Mouse (Mus musculus) frontal cortex, adult 2 months (tissue): ENCODE results near the gene Ddx49. TPM values are rescaled to one million over a fixed set of nuclear protein-coding genes. Genes with fewer than 3 reads are reported as not detected.

Experiments
- DNase-seq, 2 experiments: peaks; one replicate each; pipeline ENCODE4 v3.0.0; 2022; ENCODE audit warnings: low spot score in 1 of 2; ENCODE audit errors: extremely low spot score in 1 of 2
- polyA plus RNA-seq: library from polyadenylated mRNA; depleted of rRNA; stranded (reverse); fragments of >200 nt; gene quantifications from 2 replicates; pipeline ENCODE4 v1.2.3, GENCODE M21; 2012; rRNA removed

The Ddx49 gene
- 48.6 and 51.7 TPM in 2 replicates for polyA plus RNA-seq

DNA sequence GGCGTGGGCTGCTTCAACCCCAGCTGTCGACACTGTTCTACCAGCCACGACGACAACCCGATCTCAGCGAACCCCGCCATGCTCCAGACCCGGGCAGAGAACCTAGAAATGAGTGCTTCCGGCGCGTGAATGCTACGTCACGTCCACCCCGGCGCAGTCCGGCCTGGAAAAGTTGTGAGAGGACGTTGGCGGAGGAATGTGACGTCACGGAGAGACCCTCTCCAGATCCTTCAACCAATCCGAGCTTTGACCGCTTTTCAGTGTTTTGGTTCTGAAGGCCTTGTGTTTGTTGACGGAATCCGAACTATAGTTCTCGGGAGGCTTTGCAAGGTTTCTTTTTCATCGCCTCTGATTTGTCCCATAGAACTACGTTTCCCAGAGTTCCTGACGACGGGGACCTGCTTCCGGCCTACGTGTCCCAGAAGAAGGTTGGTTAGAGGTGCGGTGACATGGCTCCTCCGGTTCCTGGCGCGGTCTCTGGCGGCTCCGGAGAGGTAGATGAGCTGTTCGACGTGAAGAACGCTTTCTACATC, at the start of gene Ddx49, which contains the start of gene Cope:
TSS of gene Ddx49 (minus strand) at position 132 of the 533 bp plus-strand sequence.
TSS of gene Cope (plus strand) at position 161 of the 533 bp plus-strand sequence.
- DNase-seq, result peak; percentile 93 to 97

DNA sequence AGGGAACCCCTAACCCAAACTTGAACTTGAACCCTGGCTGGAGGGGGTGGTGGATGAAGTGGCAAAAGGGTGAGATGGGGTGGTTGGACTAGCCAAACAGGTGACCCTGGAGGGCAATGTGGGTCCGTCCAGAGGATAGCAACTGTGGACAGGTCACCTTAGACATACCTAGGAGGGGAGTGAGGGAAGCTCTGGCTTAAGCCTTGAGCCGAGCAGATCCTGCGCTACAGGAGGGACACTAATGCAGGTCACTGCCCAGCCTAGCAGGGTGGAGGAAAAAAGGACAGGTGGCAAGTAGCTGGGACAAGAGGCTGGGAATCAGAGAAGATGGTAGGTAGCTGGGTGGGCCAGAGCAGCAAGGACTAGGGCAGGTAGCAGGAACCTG, 49.7 kb upstream of the Ddx49 start:
- DNase-seq, result no peak

DNA sequence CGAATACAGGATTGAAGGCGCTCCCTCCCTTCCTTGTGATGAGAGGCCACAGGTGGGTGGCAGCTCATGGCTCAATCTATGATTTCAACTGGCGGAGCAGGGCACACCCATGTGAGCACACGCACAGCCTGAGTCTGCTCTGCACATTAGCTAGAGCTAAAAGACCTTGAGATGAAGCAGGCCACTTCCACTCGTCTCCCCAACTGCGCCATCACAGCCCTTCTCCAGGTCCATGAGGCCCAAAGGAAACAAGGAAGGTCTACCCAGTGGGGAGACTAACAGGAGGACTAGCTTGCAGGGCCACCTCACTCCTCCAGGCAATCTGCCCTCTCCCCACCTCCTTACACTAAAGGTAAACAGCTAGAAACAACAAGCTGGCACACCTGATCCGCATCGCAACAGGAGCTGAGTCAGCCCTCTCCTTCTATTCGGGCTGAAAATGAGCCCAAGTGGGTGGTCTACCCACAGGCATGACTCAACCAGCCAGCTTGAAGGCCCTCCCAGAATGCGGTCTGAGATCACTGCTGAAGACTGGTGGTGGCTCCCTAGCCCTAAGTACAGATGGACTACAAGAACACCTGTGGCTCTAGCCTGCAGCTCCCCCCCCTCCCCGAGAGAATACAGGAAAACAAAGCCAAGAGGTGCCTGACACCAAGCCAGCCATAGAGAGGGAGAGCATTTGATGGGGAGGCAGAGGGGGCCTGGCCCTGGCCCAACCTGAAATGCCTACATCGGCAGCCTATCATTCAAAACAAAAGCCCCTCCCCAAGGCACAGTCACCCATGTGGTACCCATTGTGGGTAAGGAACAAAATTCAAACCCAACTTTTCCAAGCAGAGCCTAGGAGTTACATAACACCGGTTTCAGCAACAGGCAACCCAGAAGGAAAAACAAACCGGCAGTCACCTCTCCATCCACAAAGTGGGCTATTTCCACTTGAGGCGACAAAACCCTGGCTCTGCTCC, 49.0 kb upstream of the Ddx49 start:
- peak in 1 of 2 experiments; percentile 49 for DNase-seq

DNA sequence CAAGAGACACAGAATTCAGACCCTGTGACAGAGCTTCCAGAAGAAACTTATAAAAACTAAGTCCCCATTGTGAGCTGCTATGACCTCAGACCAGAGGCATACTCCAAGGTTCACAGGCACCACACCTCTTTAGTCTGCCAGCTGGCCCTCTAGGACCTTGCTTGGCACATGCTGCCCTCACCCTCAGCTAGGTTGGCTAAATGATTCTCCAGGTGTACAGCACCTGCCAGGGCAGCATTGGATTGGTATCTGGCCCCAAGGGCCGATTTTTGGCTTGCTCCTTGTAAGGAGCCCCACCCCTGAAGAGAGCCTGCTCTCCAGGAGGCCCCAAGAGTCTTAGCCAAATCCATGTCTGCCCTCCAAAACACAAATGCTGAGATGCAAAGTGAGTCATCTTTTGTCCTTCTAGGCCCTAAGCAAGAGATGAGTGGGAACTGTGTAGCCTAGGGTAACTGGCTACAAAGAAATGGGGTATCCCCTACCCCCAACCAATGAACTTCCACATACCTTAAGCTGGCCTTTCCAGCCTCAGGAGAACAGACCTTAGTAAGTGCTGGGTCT, 45.7 kb upstream of the Ddx49 start:
- DNase-seq, result no peak

DNA sequence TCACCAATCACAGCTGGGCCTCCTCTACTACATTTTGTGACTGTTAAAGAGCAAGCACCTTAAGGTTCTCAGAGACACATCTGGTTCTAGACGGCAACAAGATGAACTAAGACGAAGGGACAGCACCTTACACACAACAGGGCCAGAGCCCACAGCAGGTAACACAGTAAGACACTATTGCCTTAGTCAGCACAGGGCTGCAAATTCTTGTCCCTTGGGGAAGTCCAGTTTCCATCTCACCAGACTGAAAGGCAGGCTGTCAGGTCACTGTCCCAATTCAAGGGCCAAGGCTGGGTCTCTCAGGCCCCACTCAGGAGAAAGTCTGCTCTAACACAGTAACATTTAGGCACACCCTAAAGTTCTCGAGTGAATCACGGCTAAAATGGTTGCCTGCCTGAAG, 45.2 kb upstream of the Ddx49 start:
- no peak for DNase-seq

DNA sequence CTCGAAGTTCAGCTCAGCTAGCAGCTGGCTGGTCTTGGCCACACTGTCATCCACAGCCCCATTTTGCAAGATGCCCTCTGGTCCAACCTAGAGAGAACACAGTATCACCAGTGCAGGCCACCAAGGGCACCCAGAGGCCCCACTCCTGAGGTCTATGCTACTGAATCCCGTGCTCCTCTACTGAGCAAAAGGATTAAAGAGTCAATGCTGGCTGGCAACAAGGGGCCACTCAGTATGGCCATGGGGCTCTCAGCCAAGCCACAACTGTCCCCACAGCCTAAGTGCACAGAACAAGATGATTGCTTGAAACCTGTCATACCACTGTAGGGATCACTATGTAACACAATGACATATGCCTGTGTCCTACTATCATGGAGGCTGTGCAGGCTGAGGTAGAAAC, 42.0 kb upstream of the Ddx49 start:
- no peak for DNase-seq

DNA sequence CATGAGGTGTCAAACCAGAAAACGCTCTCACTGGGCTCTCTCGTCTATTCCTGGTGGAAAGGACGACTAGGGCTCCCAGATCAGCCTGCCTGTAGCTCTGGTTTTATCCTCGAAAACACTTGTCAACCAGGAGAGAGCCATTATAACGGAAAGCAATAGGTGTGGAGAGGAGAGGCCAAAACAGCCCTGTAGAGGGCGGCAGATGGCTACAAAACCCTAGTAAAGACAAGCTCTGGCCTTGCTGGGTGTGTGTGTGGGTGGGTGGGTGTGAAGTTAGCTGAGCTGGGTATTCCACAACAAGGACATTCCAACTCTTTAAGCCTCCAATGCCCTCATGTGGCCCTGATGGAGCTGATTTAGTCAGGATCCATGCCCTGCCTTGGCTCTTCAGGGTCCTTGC, 41.4 kb upstream of the Ddx49 start:
- DNase-seq, result peak in 1 of 2 experiments; percentile 63

DNA sequence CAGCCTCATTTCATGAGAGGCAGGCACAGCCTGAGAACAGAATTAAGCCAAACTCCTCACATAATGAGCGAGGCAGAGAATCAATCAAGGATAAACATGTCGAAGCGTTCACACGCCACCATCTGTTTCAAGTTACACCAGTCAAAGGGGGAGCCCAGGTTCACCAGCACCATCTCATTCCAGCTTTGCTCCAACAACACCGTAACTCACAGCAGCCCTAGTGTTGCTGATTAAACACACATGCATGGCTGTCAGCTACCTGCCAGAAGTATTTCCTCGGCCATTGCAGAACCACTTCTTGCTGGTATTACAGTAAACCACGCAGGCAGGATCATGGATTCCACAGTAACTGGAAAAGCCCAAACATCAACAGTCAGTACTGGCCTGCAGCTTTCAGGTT, 40.8 kb upstream of the Ddx49 start:
- no peak for DNase-seq

DNA sequence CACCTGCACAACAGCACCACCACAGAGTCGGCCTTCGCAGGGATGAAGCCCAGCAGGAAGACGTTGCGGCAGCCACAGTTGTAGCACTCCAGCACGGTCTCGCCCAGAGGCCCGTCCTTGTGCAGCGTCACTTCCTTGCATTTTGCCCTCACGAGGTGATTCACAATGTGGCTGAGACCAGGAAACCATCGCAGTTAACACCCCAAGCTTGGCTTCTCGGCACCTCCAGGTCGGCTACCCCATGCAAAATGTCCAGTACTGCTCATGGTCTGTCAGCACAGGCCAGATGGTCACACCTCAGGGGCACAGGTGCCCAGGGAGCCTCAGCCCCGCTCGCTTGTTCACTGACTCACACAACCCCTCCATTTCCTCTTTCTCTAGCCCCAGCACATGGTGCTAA, 39.7 kb upstream of the Ddx49 start:
- no peak for DNase-seq

DNA sequence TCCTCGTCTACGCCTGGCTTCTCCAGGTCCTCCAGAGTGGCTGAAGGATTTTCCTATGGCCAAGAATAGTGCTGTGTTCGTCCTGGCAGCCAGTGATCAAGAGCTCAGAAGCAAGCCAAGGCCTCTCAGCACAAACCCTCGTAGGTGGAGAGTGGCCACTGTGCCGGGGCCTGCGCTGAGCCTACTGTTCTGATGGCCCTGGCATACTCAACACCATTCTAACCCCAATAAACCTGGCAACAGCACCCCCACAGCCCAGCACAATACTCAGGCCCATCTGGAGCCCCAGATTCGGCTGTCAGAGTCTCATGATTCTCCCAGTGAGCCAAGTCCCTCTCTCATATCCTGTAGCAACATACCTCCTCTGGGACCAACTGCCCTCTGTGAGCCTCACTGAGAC, 38.4 kb upstream of the Ddx49 start:
- DNase-seq, result no peak

DNA sequence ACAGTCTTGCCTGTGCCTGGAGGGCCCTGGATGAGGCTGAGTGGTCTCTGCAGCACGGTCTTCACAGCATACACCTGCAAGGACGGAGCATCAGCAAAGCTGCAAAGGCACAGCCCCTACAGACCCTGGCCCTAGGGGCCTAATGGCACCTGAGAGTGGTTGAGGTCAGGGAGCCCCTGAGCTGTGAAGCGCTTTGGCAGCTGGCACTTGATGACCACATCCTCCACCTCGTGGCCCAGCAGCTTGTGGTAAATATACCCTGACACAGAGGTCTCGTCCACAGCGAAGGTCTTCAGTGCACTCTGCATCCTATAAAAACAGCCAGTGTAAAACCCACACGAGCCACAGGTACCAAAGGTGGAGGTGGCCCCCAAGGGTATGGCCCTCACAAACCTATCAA, 36.6 kb upstream of the Ddx49 start:
- no peak for DNase-seq

DNA sequence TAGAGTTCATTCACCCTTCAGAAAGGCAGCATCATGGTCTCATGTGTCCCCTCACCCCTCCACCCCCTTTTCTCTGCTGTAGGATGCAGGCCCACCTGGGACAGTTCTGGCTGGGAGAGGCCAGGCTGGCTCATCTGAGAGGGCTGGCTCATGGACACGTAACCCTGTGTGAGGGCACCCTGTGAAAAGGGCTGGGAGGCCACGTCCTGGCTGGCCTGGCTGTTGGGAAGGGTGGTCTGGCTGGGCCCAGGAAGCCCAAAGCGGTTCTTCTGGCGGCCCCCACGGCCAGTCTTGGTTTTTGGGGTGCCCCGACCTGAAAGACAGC, 30.6 kb upstream of the Ddx49 start:
- DNase-seq, result no peak

DNA sequence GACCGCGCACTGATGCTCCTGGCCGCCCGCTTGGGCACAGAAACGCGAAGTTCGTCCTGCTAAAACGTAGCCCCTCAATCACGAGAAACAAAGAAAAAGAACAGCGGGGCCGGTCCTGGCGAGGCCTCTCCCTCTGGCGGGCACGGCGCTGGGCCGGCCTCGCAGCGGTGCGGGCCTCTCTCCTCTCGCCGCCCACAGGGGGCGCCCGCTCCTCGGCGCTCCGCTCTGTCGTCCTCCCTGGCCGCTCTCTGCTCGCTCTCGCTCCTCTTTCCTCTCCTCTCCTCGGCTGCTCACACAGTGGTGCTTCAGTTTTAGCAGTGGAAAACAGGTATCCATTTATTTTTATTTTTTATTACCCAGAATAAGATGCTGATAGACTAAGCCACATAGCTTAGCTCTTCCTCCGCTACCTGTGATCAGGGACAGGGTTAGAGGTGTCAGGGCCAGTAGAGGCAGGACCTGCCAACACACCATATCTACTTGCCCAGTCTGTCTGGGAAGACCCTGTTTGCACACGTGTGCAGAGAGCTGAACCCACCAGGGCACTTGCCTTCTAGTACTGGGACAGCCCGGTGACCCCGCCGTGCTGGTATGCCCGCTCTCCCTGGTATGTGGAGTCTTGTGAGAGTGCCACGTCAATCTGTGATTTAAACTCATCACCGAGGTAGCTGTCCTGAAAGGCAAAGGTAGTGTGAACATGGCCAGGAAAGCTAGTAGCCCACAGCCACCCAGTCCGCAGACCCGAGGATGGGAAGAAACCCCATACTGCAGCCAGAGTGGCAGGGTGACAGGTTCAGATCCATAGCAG, 30.0 kb upstream of the Ddx49 start:
- DNase-seq, result peak in 1 of 2 experiments; percentile 72

DNA sequence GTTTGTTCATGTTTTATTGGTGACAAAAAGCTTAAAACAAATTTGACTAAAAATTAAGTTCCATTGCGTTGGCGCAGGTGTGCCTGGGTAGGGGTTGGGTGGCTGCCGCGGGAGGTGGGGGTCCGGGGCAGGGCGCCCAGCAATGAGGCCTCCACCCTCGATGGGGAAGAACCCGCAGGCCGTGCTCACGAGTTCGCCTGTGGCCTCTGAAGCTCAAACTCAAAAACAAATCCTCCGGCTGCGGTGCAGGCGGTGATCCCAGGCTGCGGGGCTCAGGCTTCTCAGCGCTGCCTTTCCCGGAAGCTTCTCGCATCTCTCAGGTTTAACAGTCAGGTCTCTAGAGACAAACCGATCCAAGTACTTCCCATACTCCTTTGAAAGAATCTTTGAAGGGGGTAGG, 29.2 kb upstream of the Ddx49 start:
- no peak for DNase-seq

DNA sequence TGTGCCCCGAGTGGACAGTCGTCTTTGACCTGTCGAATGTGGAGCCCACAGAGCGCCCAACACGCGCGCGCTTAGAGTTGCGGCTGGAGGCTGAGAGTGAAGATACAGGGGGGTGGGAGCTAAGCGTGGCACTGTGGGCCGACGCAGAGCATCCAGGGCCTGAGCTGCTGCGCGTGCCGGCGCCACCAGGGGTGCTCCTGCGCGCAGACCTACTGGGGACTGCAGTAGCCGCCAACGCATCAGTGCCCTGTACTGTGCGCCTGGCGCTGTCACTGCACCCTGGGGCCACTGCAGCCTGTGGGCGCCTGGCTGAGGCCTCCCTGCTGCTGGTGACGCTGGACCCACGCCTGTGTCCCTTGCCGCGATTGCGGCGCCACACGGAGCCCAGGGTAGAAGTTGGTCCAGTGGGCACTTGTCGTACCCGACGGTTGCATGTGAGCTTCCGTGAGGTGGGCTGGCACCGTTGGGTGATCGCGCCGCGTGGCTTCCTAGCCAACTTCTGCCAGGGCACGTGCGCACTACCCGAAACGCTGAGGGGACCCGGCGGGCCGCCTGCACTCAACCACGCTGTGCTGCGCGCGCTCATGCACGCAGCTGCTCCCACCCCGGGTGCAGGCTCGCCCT, 28.6 kb upstream of the Ddx49 start:
- DNase-seq, result peak; percentile 61 to 71

DNA sequence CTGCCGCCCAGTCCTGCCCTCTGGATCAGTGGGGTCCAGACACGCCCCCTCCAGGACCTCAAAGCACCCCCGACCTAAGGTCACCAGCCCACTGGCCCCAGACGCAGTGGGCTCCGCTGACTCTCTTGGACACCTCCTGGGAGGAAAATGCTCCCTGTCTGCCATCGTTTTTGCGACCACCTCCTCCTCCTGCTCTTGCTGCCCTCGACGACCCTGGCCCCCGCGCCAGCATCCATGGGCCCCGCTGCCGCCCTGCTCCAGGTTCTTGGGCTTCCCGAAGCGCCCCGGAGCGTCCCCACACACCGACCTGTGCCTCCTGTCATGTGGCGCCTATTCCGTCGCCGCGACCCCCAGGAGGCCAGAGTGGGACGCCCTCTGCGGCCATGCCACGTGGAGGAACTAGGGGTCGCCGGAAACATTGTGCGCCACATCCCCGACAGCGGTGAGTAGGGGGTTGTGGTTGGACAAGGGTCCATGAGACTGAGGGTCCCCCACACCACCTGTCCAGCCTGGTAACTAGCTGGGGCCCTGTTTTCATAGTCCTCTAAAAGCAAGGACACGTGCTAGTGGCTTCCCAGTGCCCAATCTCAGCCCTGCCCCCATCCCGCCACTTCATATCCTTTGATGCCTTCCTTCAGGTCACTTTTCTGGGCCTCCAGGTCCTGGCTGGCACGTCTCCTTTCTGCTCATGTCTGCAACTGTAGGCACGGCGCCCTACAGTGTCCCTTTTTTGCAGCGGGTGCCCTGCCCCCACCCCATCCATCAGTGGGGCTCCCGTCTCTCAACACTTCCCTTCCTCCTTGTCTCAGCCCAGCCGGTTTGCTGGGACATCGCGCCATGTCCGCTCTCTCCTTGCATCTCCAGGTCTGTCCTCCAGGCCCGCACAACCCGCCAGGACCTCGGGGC, 27.8 kb upstream of the Ddx49 start:
- DNase-seq, result no peak

DNA sequence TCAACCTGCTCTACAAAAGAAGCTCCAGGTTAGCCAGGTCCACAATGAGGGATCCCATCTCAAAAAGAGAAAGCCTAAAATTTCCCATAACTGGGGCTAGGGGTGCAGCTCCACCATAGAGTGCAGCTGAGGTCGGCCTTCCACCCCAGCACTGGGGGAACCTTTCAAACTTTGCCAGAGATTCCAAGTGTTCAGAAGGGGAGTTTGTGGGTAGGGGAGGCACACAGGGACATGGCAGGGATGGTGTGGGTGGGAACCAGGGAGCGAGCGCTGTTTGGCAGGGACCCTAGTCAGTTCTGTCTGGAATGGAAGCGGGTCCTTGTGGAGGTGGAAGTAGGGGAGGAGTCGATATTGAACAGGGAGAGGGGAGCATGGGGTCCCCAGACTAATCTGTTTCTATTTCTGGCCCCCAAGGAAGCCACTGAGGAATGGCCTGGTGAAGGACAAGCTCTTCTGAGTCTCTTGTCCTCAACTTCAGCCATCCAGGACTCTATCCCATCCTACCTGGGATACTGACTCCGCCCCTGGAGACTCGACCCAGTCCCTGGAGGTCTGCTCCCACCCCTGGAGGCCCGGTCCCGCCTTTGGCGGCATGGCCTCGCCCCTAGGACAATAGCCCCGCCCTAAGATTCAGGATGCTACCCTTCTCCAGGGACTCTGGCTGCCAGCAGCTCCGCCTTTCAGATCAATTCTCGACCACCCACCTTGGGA, 27.0 kb upstream of the Ddx49 start, which contains the start of gene Gdf1:
TSS of gene Gdf1 (plus strand) at position 694 of the 711 bp plus-strand sequence.
- no peak for DNase-seq

DNA sequence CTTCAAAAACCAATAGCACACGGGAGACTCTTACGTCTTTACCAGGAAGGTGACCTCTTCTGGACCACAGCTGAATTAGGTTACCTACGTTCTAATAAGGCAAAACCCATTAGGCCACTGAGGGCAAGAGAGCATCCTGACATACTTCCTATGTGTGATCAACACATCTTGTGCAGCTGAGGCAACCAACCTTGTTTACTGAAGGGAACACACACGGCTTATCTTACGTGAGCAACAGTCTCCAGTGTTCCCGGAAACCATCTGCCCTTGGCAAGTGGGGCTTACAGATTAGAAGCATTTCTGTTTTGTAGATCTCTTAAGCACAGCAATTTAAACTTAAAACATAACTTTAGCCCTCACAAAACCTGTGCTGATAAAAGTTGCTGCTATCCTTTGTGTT, 25.2 kb upstream of the Ddx49 start:
- DNase-seq, result no peak

DNA sequence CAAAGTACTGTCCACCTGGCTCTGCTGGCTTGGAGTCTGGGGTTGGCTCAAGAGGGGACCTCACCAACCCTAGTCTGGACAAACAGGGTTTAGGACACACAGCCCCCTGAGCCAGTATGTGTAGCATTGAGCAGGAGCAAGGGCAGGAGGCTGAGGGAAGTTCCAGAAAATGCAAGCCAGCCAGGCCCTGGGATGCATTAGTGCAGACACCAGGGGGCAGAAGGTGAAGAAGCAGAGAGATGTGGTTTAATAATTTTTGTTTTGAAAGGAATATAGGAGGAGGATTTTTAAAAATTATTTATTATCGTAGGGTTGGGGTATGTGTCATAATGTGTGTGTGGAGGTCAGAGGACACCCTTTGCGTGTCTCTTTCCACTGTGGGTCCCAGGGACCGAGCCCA, 21.4 kb upstream of the Ddx49 start:
- no peak for DNase-seq
